Mouse (Mus musculus): ENCODE data around the gene Ulk2. TPM values are rescaled to one million over a fixed set of nuclear protein-coding genes. Genes with fewer than 3 reads are reported as not detected.

The Ulk2 gene
- 59.7 and 81.4 TPM in 2 replicates for polyA plus RNA-seq (2012; rRNA removed)

DNA sequence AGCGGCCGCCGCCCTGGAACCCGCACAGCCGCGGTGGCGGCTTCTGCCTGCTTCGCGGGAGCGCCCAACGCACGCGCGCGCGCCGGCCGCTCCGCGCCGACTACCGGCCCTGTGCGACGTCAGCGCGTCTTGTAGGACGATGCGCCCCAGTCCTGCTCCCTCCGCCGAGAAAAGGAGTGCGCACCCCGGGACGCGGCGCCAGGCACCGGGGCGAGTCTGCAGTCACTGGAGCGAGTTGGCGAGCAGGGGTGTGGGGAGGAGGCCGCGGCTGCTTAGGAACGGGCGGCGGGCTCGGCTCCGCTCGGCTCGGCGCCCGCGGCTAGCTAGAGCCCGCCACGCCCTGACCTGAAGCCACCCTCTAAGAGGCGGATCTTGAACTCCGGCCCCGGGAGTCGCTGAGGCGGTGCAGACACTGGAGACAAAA is at the start of gene Ulk2:
TSS of gene Ulk2 (minus strand) at position 86 of the 424 bp plus-strand sequence.

DNA sequence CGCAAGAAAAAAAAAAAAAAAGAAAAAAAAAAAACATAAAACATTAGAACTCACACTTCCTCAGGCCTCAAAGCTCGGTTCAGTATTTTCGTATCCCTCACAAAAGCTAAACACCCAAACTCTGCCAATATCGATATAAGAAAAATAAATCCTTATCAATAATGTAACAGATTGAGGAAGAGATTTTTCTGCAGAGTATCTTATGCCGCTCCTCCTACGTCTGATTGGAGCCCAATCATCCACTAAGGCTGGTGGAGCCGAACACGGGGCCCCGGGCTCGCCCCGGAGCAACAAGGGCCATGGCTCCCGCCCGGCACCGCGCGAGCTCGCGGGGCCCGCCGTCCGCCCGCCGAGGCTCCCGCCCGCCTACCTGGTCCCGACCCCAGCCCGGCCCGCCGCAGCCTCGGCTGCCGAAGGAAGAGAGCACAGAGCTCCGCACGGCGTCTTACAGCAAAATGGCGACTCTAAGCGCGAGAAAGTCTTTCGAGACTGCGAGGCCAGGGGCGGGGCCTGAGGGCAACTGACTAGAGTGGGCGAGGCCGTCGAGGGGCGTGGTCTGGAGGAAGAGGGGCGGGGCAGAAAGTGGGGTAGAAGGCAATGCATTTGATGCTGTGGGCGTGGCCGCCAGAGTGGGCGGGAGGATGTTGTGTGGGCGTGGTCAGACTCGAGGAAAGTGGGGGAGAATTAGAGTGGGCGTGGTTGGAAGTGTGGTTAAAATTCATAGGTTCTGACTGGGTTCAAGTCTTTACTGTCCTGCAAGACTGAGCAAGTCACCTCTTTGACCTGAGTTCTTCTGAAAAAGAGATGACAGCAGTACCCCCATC is 93.1 kb downstream of the Ulk2 start, which contains the start of gene Prpsap2:
TSS of gene Prpsap2 (minus strand) at position 505 of the 824 bp plus-strand sequence.

Other genes with a start within 250 kb of the Ulk2 start
- 8.3 and 10.0 TPM in 2 replicates for gene Grap, start 201.8 kb downstream of the Ulk2 start, polyA plus RNA-seq (2012; rRNA removed)
- 14.1 and 14.7 TPM in 2 replicates for gene Fam83g, start 171.0 kb downstream of the Ulk2 start, polyA plus RNA-seq (2012; rRNA removed)
- gene Slc5a10, start 134.2 kb downstream of the Ulk2 start, polyA plus RNA-seq (2012; rRNA removed) = 0.14 and 0.17 TPM in 2 replicates
- 12.8 and 18.0 TPM in 2 replicates for gene Prpsap2, start 93.0 kb downstream of the Ulk2 start, polyA plus RNA-seq (2012; rRNA removed)
- 7.7 and 7.8 TPM in 2 replicates for gene Akap10, start 75.2 kb upstream of the Ulk2 start, polyA plus RNA-seq (2012; rRNA removed)
- 4.3 and 4.4 TPM in 2 replicates for gene Specc1, start 101.7 kb upstream of the Ulk2 start, polyA plus RNA-seq (2012; rRNA removed)

All from ovary, adult 2 months (tissue).